Mouse (Mus musculus): ENCODE data around the gene Serpinf1. TPM values are rescaled to one million over a fixed set of nuclear protein-coding genes. Genes with fewer than 3 reads are reported as not detected.
"Not testable (repeated sequence)": the region's sequence is repeated elsewhere in the genome, so short reads cannot be mapped to it uniquely, and the experiment has no call there.

Gene Serpinf1
- polyA plus RNA-seq, 1 experiment from 2014 or later: 69.1 TPM

- Histone ChIP-seq H3K4me1 (replicated peaks; ENCODE audit: control insufficient read depth, insufficient read depth) (peaks cover 14% of the 10 kb centered on the region), H3K4me2 (replicated peaks; ENCODE audit: low read depth) (no peak overlapping the region), H3K27me3 (ENCODE audit: control insufficient read depth, insufficient read depth, low read length) (no peaks in the 10 kb centered on the region), H3K9ac (ENCODE audit: low read length) (no peak overlapping the region), H3K9me3 (ENCODE audit: control insufficient read depth, low read length) (no peaks in the 10 kb centered on the region), H3K36me3 (ENCODE audit: control insufficient read depth, insufficient read depth, low read length) (no peaks in the 10 kb centered on the region), H3K27ac (replicated peaks) (no peak overlapping the region), H3K4me3 (ENCODE audit: low read depth, low read length) (no peak overlapping the region)
- DNase-seq (ENCODE audit: low spot score) (no peak), ATAC-seq (ENCODE audit: low FRiP score, low TSS enrichment) (no peak)
- no peak for TF ChIP-seq EP300 (optimal IDR thresholded peaks at IDR 0.05)
- TF ChIP-seq CTCF (IDR thresholded peaks at IDR 0.05; ENCODE audit: low read depth): no peak
- 77% methylated on average over 8 of the region's 8 CpGs for WGBS
Observed at GRCm38 (mm10) chr11:75458628-75459041, 36.1 kb upstream of the Serpinf1 start.

GRCm38 (mm10) chr11:75458169-75458568 lies 35.7 kb upstream of the Serpinf1 start:
- TF ChIP-seq CTCF (IDR thresholded peaks at IDR 0.05; ENCODE audit: low read depth): peak; percentile 87
- TF ChIP-seq EP300 (optimal IDR thresholded peaks at IDR 0.05): no peak
- DNase-seq (ENCODE audit: low spot score) (peak; percentile 47), ATAC-seq (ENCODE audit: low FRiP score, low TSS enrichment) (no peak)
- Histone ChIP-seq H3K4me3 (ENCODE audit: low read depth, low read length) (no peak overlapping the region), H3K36me3 (ENCODE audit: control insufficient read depth, insufficient read depth, low read length) (no peaks in the 10 kb centered on the region), H3K4me1 (replicated peaks; ENCODE audit: control insufficient read depth, insufficient read depth) (peaks cover 13% of the 10 kb centered on the region), H3K9me3 (ENCODE audit: control insufficient read depth, low read length) (no peaks in the 10 kb centered on the region), H3K27me3 (ENCODE audit: control insufficient read depth, insufficient read depth, low read length) (no peaks in the 10 kb centered on the region), H3K4me2 (replicated peaks; ENCODE audit: low read depth) (no peak overlapping the region), H3K9ac (ENCODE audit: low read length) (no peak overlapping the region), H3K27ac (replicated peaks) (no peak overlapping the region)
- 14% methylated on average over 3 of the region's 3 CpGs for WGBS

- H3K27ac ChIP-seq (replicated peaks): no peak overlapping the region
- no peak overlapping the region for H3K4me2 ChIP-seq (replicated peaks; ENCODE audit: low read depth)
- peaks cover under 1% of the 10 kb centered on the region; the same call in 1 of the 2 replicates for H3K36me3 ChIP-seq (ENCODE audit: control insufficient read depth, insufficient read depth, low read length)
- ATAC-seq (ENCODE audit: low FRiP score, low TSS enrichment): no peak
- WGBS: 79% methylated on average over 7 of the region's 7 CpGs
- TF ChIP-seq EP300 (optimal IDR thresholded peaks at IDR 0.05) (no peak), CTCF (IDR thresholded peaks at IDR 0.05; ENCODE audit: low read depth) (no peak)
- no peaks in the 10 kb centered on the region for H3K9me3 ChIP-seq (ENCODE audit: control insufficient read depth, low read length)
- H3K27me3 ChIP-seq (ENCODE audit: control insufficient read depth, insufficient read depth, low read length): no peaks in the 10 kb centered on the region
- no peak for DNase-seq (ENCODE audit: low spot score)
- H3K9ac ChIP-seq (ENCODE audit: low read length): no peak overlapping the region
- no peak overlapping the region for H3K4me3 ChIP-seq (ENCODE audit: low read depth, low read length)
- H3K4me1 ChIP-seq (replicated peaks; ENCODE audit: control insufficient read depth, insufficient read depth): peaks cover 13% of the 10 kb centered on the region
Observed at GRCm38 (mm10) chr11:75456440-75456871, 34.0 kb upstream of the Serpinf1 start.

GRCm38 (mm10) chr11:75455971-75456370 lies 33.5 kb upstream of the Serpinf1 start:
- ATAC-seq (ENCODE audit: low FRiP score, low TSS enrichment); H3K36me3 ChIP-seq (ENCODE audit: control insufficient read depth, insufficient read depth, low read length); H3K4me2 ChIP-seq (replicated peaks; ENCODE audit: low read depth); DNase-seq (ENCODE audit: low spot score); H3K4me3 ChIP-seq (ENCODE audit: low read depth, low read length); H3K27ac ChIP-seq (replicated peaks); H3K27me3 ChIP-seq (ENCODE audit: control insufficient read depth, insufficient read depth, low read length); H3K9me3 ChIP-seq (ENCODE audit: control insufficient read depth, low read length); H3K9ac ChIP-seq (ENCODE audit: low read length): not testable (repeated sequence)
- peaks cover 13% of the 10 kb centered on the region for H3K4me1 ChIP-seq (replicated peaks; ENCODE audit: control insufficient read depth, insufficient read depth)
- 95% methylated on average over 2 of the region's 2 CpGs for WGBS

- Histone ChIP-seq H3K9me3 (ENCODE audit: control insufficient read depth, low read length) (no peaks in the 10 kb centered on the region), H3K4me2 (replicated peaks; ENCODE audit: low read depth) (peak overlapping the region; percentile 100), H3K4me1 (replicated peaks; ENCODE audit: control insufficient read depth, insufficient read depth) (peaks cover 13% of the 10 kb centered on the region), H3K27me3 (ENCODE audit: control insufficient read depth, insufficient read depth, low read length) (no peaks in the 10 kb centered on the region), H3K9ac (ENCODE audit: low read length) (peak overlapping the region; percentile 71; the same call in 1 of the 2 replicates), H3K4me3 (ENCODE audit: low read depth, low read length) (peak overlapping the region; percentile 53; the same call in 1 of the 2 replicates), H3K36me3 (ENCODE audit: control insufficient read depth, insufficient read depth, low read length) (peaks cover 4% of the 10 kb centered on the region; the same call in 1 of the 2 replicates), H3K27ac (replicated peaks) (peak overlapping the region; percentile 76)
- ATAC-seq (ENCODE audit: low FRiP score, low TSS enrichment) (no peak), DNase-seq (ENCODE audit: low spot score) (no peak)
- WGBS: 63% methylated on average over 10 of the region's 10 CpGs
- TF ChIP-seq CTCF (IDR thresholded peaks at IDR 0.05; ENCODE audit: low read depth) (no peak), EP300 (optimal IDR thresholded peaks at IDR 0.05) (no peak)
Observed at GRCm38 (mm10) chr11:75455041-75455736, 32.7 kb upstream of the Serpinf1 start.
